Mouse (Mus musculus): ENCODE measurements around the gene Trp53. TPM values are rescaled to one million over a fixed set of nuclear protein-coding genes. Genes with fewer than 3 reads are reported as not detected.
"Not testable (repeated sequence)": the region's sequence is repeated elsewhere in the genome, so short reads cannot be mapped to it uniquely, and the experiment has no call there.

Gene Trp53
- total and polyA plus RNA-seq, 3 experiments = 24.9 to 372 (median 107) TPM

- TF ChIP-seq MEF2A (IDR thresholded peaks at IDR 0.05; ENCODE audit: borderline replicate concordance, low read depth, low read length) (no peak), ZC3H11A (IDR thresholded peaks at IDR 0.05; ENCODE audit: low read depth, low read length) (no peak), CTCF (conservative IDR thresholded peaks at IDR 0.05 in 1 of 2, IDR thresholded peaks at IDR 0.05 in 1 of 2; ENCODE audit: low read depth in 2 of 2, low read length in 2 of 2) (peak in 1 of 2 experiments; percentile 53; a peak in 2 of 4 replicates), MAX (IDR thresholded peaks at IDR 0.05; ENCODE audit: low read length) (no peak), POLR2AphosphoS2 (IDR thresholded peaks at IDR 0.05; ENCODE audit: low read depth, low read length) (no peak), JUN (IDR thresholded peaks at IDR 0.05; ENCODE audit: insufficient read depth, low read depth, low read length) (no peak), ETS1 (conservative IDR thresholded peaks at IDR 0.05; ENCODE audit: low read depth, low read length) (no peak), IRF4 (IDR thresholded peaks at IDR 0.05; ENCODE audit: low read depth, low read length) (no peak), MAFK (IDR thresholded peaks at IDR 0.05; ENCODE audit: insufficient replicate concordance, low read length) (0 out of 2 replicates have a peak, but pooled peaks have one; percentile 2), BHLHE40 (IDR thresholded peaks at IDR 0.05; ENCODE audit: low read depth, low read length) (no peak), SIN3A (IDR thresholded peaks at IDR 0.05; ENCODE audit: low read length) (no peak)
These were observed 45.2 kb upstream of the Trp53 start (continued) for GRCm38 (mm10) chr11:69534990-69535389.

GRCm38 (mm10) chr11:69540700-69541099, 39.5 kb upstream of the Trp53 start:
- Histone ChIP-seq H3K4me1 (ENCODE audit: control insufficient read depth in 1 of 2, insufficient read depth in 2 of 2) (no peaks in the 10 kb centered on the region), H3K36me3 (replicated peaks in 1 of 2; ENCODE audit: control insufficient read depth in 1 of 2, insufficient read depth in 1 of 2, low read length in 1 of 2) (no peaks in the 10 kb centered on the region), H3K4me2 (ENCODE audit: insufficient read depth, low read depth, poor library complexity, severe bottlenecking) (no peak overlapping the region), H3K27me3 (replicated peaks) (peaks cover 38% of the 10 kb centered on the region), H3K27ac (ENCODE audit: insufficient read depth, low read depth) (no peak overlapping the region), H3K9me3 (replicated peaks; ENCODE audit: low read length) (no peaks in the 10 kb centered on the region), H3K9ac (ENCODE audit: insufficient read depth, low read depth) (no peak overlapping the region), H3K4me3 (replicated peaks in 1 of 3; ENCODE audit: low read depth in 2 of 3, low read length in 2 of 3, poor library complexity in 1 of 3) (no peak overlapping the region), H3K79me2 (replicated peaks; ENCODE audit: control insufficient read depth, extremely low read depth, insufficient read depth, poor library complexity, severe bottlenecking) (no peaks in the 10 kb centered on the region)
- in situ Hi-C loops (cut with MboI; ENCODE audit: low pct_ligation_motif_present, low pct_unique_long_range_greater_than_20kb, low sequenced_read_pairs) (loop anchor here (5.0 kb wide), 2 partner anchors 37 to 77 kb away; partner anchors contain the start of gene Shbg), dilution Hi-C loops (cut with MboI; ENCODE audit: extremely low pct_ligation_motif_present, extremely low pct_unique_long_range_greater_than_20kb, low sequenced_read_pairs) (no loop called here)
- DNase-seq (ENCODE audit: extremely low read depth) = no peak
- TF ChIP-seq ELF1 (IDR thresholded peaks at IDR 0.05; ENCODE audit: low read depth, low read length) = no peak
- no peak for TF ChIP-seq CTCF (conservative IDR thresholded peaks at IDR 0.05 in 1 of 2, IDR thresholded peaks at IDR 0.05 in 1 of 2; ENCODE audit: low read depth in 2 of 2, low read length in 2 of 2)
- TF ChIP-seq NRF1 (IDR thresholded peaks at IDR 0.05; ENCODE audit: low read depth, low read length) = no peak
- TF ChIP-seq PAX5 (IDR thresholded peaks at IDR 0.05; ENCODE audit: low read length) = no peak
- no peak for TF ChIP-seq MEF2A (IDR thresholded peaks at IDR 0.05; ENCODE audit: borderline replicate concordance, low read depth, low read length)
- no peak for TF ChIP-seq JUN (IDR thresholded peaks at IDR 0.05; ENCODE audit: insufficient read depth, low read depth, low read length)
- TF ChIP-seq ZNF384 (IDR thresholded peaks at IDR 0.05; ENCODE audit: low read depth, low read length) = peak; percentile 56

- in situ Hi-C loops (cut with MboI; ENCODE audit: low pct_ligation_motif_present, low pct_unique_long_range_greater_than_20kb, low sequenced_read_pairs) = loop anchor here (5.0 kb wide), 2 partner anchors 36 to 76 kb away; partner anchors contain the start of gene Shbg
- H3K4me3 ChIP-seq (replicated peaks in 1 of 3; ENCODE audit: low read depth in 2 of 3, low read length in 2 of 3, poor library complexity in 1 of 3); H3K4me2 ChIP-seq (ENCODE audit: insufficient read depth, low read depth, poor library complexity, severe bottlenecking); H3K4me1 ChIP-seq (ENCODE audit: control insufficient read depth in 1 of 2, insufficient read depth in 2 of 2); H3K9me3 ChIP-seq (replicated peaks; ENCODE audit: low read length); H3K79me2 ChIP-seq (replicated peaks; ENCODE audit: control insufficient read depth, extremely low read depth, insufficient read depth, poor library complexity, severe bottlenecking); DNase-seq (ENCODE audit: extremely low read depth); H3K36me3 ChIP-seq (replicated peaks in 1 of 2; ENCODE audit: control insufficient read depth in 1 of 2, insufficient read depth in 1 of 2, low read length in 1 of 2); dilution Hi-C loops (cut with MboI; ENCODE audit: extremely low pct_ligation_motif_present, extremely low pct_unique_long_range_greater_than_20kb, low sequenced_read_pairs); H3K9ac ChIP-seq (ENCODE audit: insufficient read depth, low read depth); H3K27ac ChIP-seq (ENCODE audit: insufficient read depth, low read depth): not testable (repeated sequence)
- H3K27me3 ChIP-seq (replicated peaks) = peaks cover 46% of the 10 kb centered on the region
- TF ChIP-seq ZNF384 (IDR thresholded peaks at IDR 0.05; ENCODE audit: low read depth, low read length) = peak; percentile 23; the same call in 1 of the 2 replicates
These were observed 38.4 kb upstream of the Trp53 start for GRCm38 (mm10) chr11:69541741-69542140.
